Mouse (Mus musculus) CH12.LX (cell line): ENCODE measurements around the gene Rps3.

Source experiments
- CHD1 ChIP-seq: IDR thresholded peaks from 2 replicates; pipeline ENCODE4 v1.6.1; 2012; ENCODE audit warnings: low read depth, low read length, improper control_type of control experiment, inconsistent platforms
- CTCF ChIP-seq, 2 experiments: IDR thresholded peaks in 1 of 2; conservative IDR thresholded peaks in 1 of 2; 2 replicates each; pipeline ENCODE4 v1.5.1; 2011 to 2012; ENCODE audit warnings: low read depth in 2 of 2, low read length in 2 of 2, improper control_type of control experiment in 1 of 2, inconsistent platforms in 1 of 2, mild to moderate bottlenecking in 1 of 2, moderate library complexity in 1 of 2
- EP300 ChIP-seq: IDR thresholded peaks from 2 replicates; pipeline ENCODE4 v1.6.1; 2011; ENCODE audit warnings: low read length, improper control_type of control experiment
- GABPA ChIP-seq: IDR thresholded peaks from 2 replicates; pipeline ENCODE4 v1.6.1; 2012; ENCODE audit warnings: low read depth, low read length, improper control_type of control experiment, inconsistent platforms; ENCODE audit not compliant: insufficient replicate concordance
- MEF2A ChIP-seq: IDR thresholded peaks from 2 replicates; pipeline ENCODE4 v1.6.1; 2014; ENCODE audit warnings: low read depth, mild to moderate bottlenecking, inconsistent platforms, low read length, improper control_type of control experiment, borderline replicate concordance
- MXI1 ChIP-seq: IDR thresholded peaks from 2 replicates; pipeline ENCODE4 v1.6.1; 2011; ENCODE audit warnings: mild to moderate bottlenecking, low read depth, low read length, improper control_type of control experiment
- NRF1 ChIP-seq: IDR thresholded peaks from 2 replicates; pipeline ENCODE4 v1.6.1; 2014; ENCODE audit warnings: low read depth, mild to moderate bottlenecking, inconsistent platforms, low read length, improper control_type of control experiment, moderate library complexity
- POLR2A ChIP-seq: IDR thresholded peaks from 2 replicates; pipeline ENCODE4 v1.6.1; 2011; ENCODE audit warnings: low read depth, mild to moderate bottlenecking, improper control_type of control experiment, low read length
- POLR2AphosphoS2 ChIP-seq: IDR thresholded peaks from 2 replicates; pipeline ENCODE4 v1.6.1; 2011; ENCODE audit warnings: low read depth, low read length, improper control_type of control experiment
- RAD21 ChIP-seq: IDR thresholded peaks from 2 replicates; pipeline ENCODE4 v1.6.1; 2011; ENCODE audit warnings: low read depth, mild to moderate bottlenecking, low read length, improper control_type of control experiment, moderate library complexity
- SMC3 ChIP-seq: IDR thresholded peaks from 2 replicates; pipeline ENCODE4 v1.6.1; 2011; ENCODE audit warnings: low read depth, low read length, improper control_type of control experiment
- USF1 ChIP-seq: IDR thresholded peaks from 2 replicates; pipeline ENCODE4 v1.6.1; 2014; ENCODE audit warnings: low read depth, mild to moderate bottlenecking, inconsistent platforms, low read length, improper control_type of control experiment
- ZMIZ1 ChIP-seq: IDR thresholded peaks from 2 replicates; pipeline ENCODE4 v1.6.1; 2012; ENCODE audit warnings: low read depth, mild to moderate bottlenecking, inconsistent platforms, low read length, improper control_type of control experiment

DNA sequence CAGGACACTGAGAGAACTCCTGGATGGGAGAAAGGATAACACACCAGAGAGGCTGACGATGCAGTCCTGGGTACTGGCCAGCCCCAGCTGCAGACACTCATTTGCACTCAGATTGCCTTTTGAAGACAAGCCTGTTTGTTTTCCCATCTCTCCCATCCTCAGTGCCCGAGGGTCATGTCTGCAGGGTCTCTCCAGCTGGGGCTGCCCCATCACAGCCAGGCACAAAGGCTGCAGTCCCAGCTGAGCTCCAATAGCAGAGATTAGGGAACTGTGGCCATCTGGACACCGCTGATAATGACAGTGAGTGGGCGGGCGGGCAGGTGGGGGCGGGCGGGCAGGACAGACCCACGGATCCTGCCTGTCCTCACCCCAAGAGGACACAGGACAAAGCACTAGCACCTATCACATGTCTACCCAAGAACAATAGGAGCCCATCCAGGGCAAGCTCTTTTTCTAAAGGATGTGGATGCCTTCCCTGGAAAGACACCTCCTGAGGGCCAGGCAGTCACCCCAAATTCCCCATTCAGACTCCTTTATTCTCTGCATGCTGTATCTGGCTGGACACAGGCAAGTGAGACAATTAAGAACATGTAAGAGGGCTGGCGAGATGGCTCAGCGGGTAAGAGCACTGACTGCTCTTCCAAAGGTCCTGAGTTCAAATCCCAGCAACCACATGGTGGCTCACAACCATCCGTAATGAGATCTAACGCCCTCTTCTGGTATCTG is 8.5 kb downstream of the Rps3 start:
- TF ChIP-seq CTCF (conservative IDR thresholded peaks at IDR 0.05 in 1 of 2, IDR thresholded peaks at IDR 0.05 in 1 of 2; ENCODE audit: low read depth in 2 of 2, low read length in 2 of 2) (no peak), ZMIZ1 (peak; percentile 29; the same call in 1 of the 2 replicates), USF1 (no peak), CHD1 (no peak), POLR2AphosphoS2 (no peak), POLR2A (no peak), RAD21 (no peak), MEF2A (no peak), SMC3 (no peak), GABPA (no peak), EP300 (no peak), NRF1 (no peak), MXI1 (no peak)
